Mouse (Mus musculus) MEL (cell line): Measurements from ENCODE around the gene Npm3. TPM values are rescaled to one million over a fixed set of nuclear protein-coding genes. Genes with fewer than 3 reads are reported as not detected.

Experiments used
- DNase-seq: peaks from one replicate; pipeline ENCODE4 v3.0.0; 2011; ENCODE audit warnings: low read depth, low spot score
- H3K27ac ChIP-seq: 2 replicates; pipeline ENCODE4 v1.5.1; 2012; ENCODE audit warnings: low read depth, mild to moderate bottlenecking, control low read depth, low read length, moderate library complexity; ENCODE audit not compliant: control insufficient read depth
- H3K27me3 ChIP-seq, 2 experiments: fragments of 150-350 bp in 1 of 2; sonication (generic) in 1 of 2; 2 replicates each; pipeline ENCODE4 v1.6.1; 2012; ENCODE audit warnings: low read length in 2 of 2, mild to moderate bottlenecking in 2 of 2, improper control_type of control experiment in 1 of 2, moderate library complexity in 1 of 2; ENCODE audit not compliant: insufficient read depth in 2 of 2, control insufficient read depth in 1 of 2
- H3K36me3 ChIP-seq, 2 experiments: 2 replicates each; pipeline ENCODE4 v1.6.1; 2012 to 2014; ENCODE audit warnings: low read length in 2 of 2, improper control_type of control experiment in 1 of 2, inconsistent platforms in 1 of 2, mild to moderate bottlenecking in 1 of 2; ENCODE audit not compliant: insufficient read depth in 2 of 2, control insufficient read depth in 1 of 2
- H3K4me1 ChIP-seq, 2 experiments: fragments of 150-350 bp in 1 of 2; sonication (generic) in 1 of 2; 2 replicates each; pipeline ENCODE4 v1.6.1; 2012; ENCODE audit warnings: low read length in 2 of 2, improper control_type of control experiment in 1 of 2, mild to moderate bottlenecking in 1 of 2; ENCODE audit not compliant: insufficient read depth in 2 of 2, control insufficient read depth in 1 of 2
- H3K4me3 ChIP-seq, 2 experiments: fragments of 150-350 bp in 1 of 2; sonication (generic) in 1 of 2; 2 replicates each; pipeline ENCODE4 v1.5.1; 2012; ENCODE audit warnings: low read depth in 2 of 2, low read length in 2 of 2, mild to moderate bottlenecking in 2 of 2, moderate library complexity in 2 of 2, control low read depth in 1 of 2, improper control_type of control experiment in 1 of 2; ENCODE audit not compliant: control insufficient read depth in 1 of 2, insufficient read depth in 1 of 2
- H3K79me2 ChIP-seq: 2 replicates; pipeline ENCODE4 v1.6.1; 2012; ENCODE audit warnings: mild to moderate bottlenecking, low read length, moderate library complexity; ENCODE audit not compliant: control insufficient read depth, poor library complexity, insufficient read depth
- H3K9ac ChIP-seq: 2 replicates; pipeline ENCODE4 v1.6.1; 2012; ENCODE audit warnings: low read depth, mild to moderate bottlenecking, control low read depth, low read length, moderate library complexity; ENCODE audit not compliant: control insufficient read depth, poor library complexity, severe bottlenecking
- H3K9me3 ChIP-seq: fragments of 150-350 bp; sonication (generic); replicated peaks from 2 replicates; pipeline ENCODE4 v1.6.1; 2012; ENCODE audit warnings: mild to moderate bottlenecking, low read length, improper control_type of control experiment, moderate library complexity; ENCODE audit not compliant: insufficient read depth
- E2F4 ChIP-seq: IDR thresholded peaks from 2 replicates; pipeline ENCODE4 v1.6.1; 2011; ENCODE audit warnings: low read depth, low read length, improper control_type of control experiment, borderline replicate concordance
- ELF1 ChIP-seq: IDR thresholded peaks from 2 replicates; pipeline ENCODE4 v1.6.1; 2014; ENCODE audit warnings: low read depth, mild to moderate bottlenecking, inconsistent platforms, low read length, improper control_type of control experiment, moderate library complexity
- EP300 ChIP-seq, 2 experiments: IDR thresholded peaks; 2 replicates each; pipeline ENCODE4 v1.6.1; 2011; ENCODE audit warnings: improper control_type of control experiment in 2 of 2, low read length in 2 of 2, low read depth in 1 of 2, mild to moderate bottlenecking in 1 of 2
- GABPA ChIP-seq: IDR thresholded peaks from 2 replicates; pipeline ENCODE4 v1.6.1; 2012; ENCODE audit warnings: low read depth, mild to moderate bottlenecking, inconsistent platforms, low read length, improper control_type of control experiment, moderate library complexity
- GATA1 ChIP-seq: IDR thresholded peaks from 2 replicates; pipeline ENCODE4 v1.6.1; 2011; ENCODE audit warnings: low read depth, low read length, improper control_type of control experiment
- HCFC1 ChIP-seq: IDR thresholded peaks from 2 replicates; pipeline ENCODE4 v1.6.1; 2012; ENCODE audit warnings: low read depth, mild to moderate bottlenecking, inconsistent platforms, low read length, improper control_type of control experiment, moderate library complexity
- MAFK ChIP-seq: IDR thresholded peaks from 2 replicates; pipeline ENCODE4 v1.6.1; 2011; ENCODE audit warnings: low read depth, mild to moderate bottlenecking, low read length, improper control_type of control experiment, borderline replicate concordance
- MAX ChIP-seq: IDR thresholded peaks from 2 replicates; pipeline ENCODE4 v1.6.1; 2011; ENCODE audit warnings: low read length, improper control_type of control experiment
- MAZ ChIP-seq: IDR thresholded peaks from 2 replicates; pipeline ENCODE4 v1.6.1; 2012; ENCODE audit warnings: low read depth, mild to moderate bottlenecking, inconsistent platforms, low read length, improper control_type of control experiment
- MEF2A ChIP-seq: IDR thresholded peaks from 2 replicates; pipeline ENCODE4 v1.6.1; 2014; ENCODE audit warnings: low read depth, mild to moderate bottlenecking, inconsistent platforms, low read length, improper control_type of control experiment; ENCODE audit not compliant: poor library complexity, insufficient replicate concordance, severe bottlenecking; ENCODE audit errors: extremely low read depth
- MXI1 ChIP-seq: IDR thresholded peaks from 2 replicates; pipeline ENCODE4 v1.6.1; 2011; ENCODE audit warnings: mild to moderate bottlenecking, low read depth, low read length, improper control_type of control experiment
- MYB ChIP-seq: IDR thresholded peaks from 2 replicates; pipeline ENCODE4 v1.6.1; 2011; ENCODE audit warnings: mild to moderate bottlenecking, low read depth, low read length, improper control_type of control experiment
- MYC ChIP-seq: IDR thresholded peaks from 2 replicates; pipeline ENCODE4 v1.6.1; 2011; ENCODE audit warnings: low read depth, mild to moderate bottlenecking, low read length, improper control_type of control experiment, moderate library complexity
- POLR2A ChIP-seq, 2 experiments: IDR thresholded peaks; 2 replicates each; pipeline ENCODE4 v1.6.1; 2011 to 2012; ENCODE audit warnings: low read length in 2 of 2, mild to moderate bottlenecking in 2 of 2, control low read depth in 1 of 2, improper control_type of control experiment in 1 of 2, low read depth in 1 of 2, moderate library complexity in 1 of 2; ENCODE audit not compliant: control insufficient read depth in 1 of 2, insufficient read depth in 1 of 2, poor library complexity in 1 of 2
- RAD21 ChIP-seq: IDR thresholded peaks from 2 replicates; pipeline ENCODE4 v1.6.1; 2011; ENCODE audit warnings: mild to moderate bottlenecking, low read depth, low read length, improper control_type of control experiment
- SIN3A ChIP-seq: IDR thresholded peaks from 2 replicates; pipeline ENCODE4 v1.6.1; 2012; ENCODE audit warnings: low read length, improper control_type of control experiment, inconsistent platforms
- SMC3 ChIP-seq: IDR thresholded peaks from 2 replicates; pipeline ENCODE4 v1.6.1; 2011; ENCODE audit warnings: low read depth, low read length, improper control_type of control experiment
- TAL1 ChIP-seq: IDR thresholded peaks from 2 replicates; pipeline ENCODE4 v1.6.1; 2012; ENCODE audit warnings: mild to moderate bottlenecking, inconsistent platforms, low read length, moderate library complexity, mixed read lengths
- TBP ChIP-seq: IDR thresholded peaks from 2 replicates; pipeline ENCODE4 v1.8.0; 2011; ENCODE audit warnings: low read depth, low read length, improper control_type of control experiment
- TCF12 ChIP-seq: IDR thresholded peaks from 2 replicates; pipeline ENCODE4 v1.6.1; 2014; ENCODE audit warnings: low read depth, mild to moderate bottlenecking, inconsistent platforms, low read length, improper control_type of control experiment, moderate library complexity
- UBTF ChIP-seq: IDR thresholded peaks from 2 replicates; pipeline ENCODE4 v1.6.1; 2012; ENCODE audit warnings: low read depth, mild to moderate bottlenecking, inconsistent platforms, low read length, improper control_type of control experiment, moderate library complexity, borderline replicate concordance; ENCODE audit not compliant: insufficient read depth
- ZC3H11A ChIP-seq: IDR thresholded peaks from 2 replicates; pipeline ENCODE4 v1.6.1; 2012; ENCODE audit warnings: low read depth, mild to moderate bottlenecking, inconsistent platforms, low read length, improper control_type of control experiment
- ZKSCAN1 ChIP-seq: IDR thresholded peaks from 2 replicates; pipeline ENCODE4 v1.6.1; 2012; ENCODE audit warnings: low read depth, mild to moderate bottlenecking, inconsistent platforms, low read length, improper control_type of control experiment, moderate library complexity
- ZMIZ1 ChIP-seq: IDR thresholded peaks from 2 replicates; pipeline ENCODE4 v1.6.1; 2012; ENCODE audit warnings: low read depth, mild to moderate bottlenecking, inconsistent platforms, low read length, improper control_type of control experiment, moderate library complexity
- polyA plus RNA-seq, 2 experiments: library from polyadenylated mRNA; stranded (reverse) in 1 of 2; unstranded in 1 of 2; fragments of >175 nt in 1 of 2; fragments of >200 nt in 1 of 2; gene quantifications; 2 replicates each; pipeline versions ENCODE4 v1.2.1 to v1.2.4; 2012; ENCODE audit warnings: low replicate concordance in 2 of 2, low read depth in 1 of 2; ENCODE audit not compliant: insufficient read length in 2 of 2, insufficient read depth in 1 of 2, missing spikeins in 1 of 2
- total RNA-seq: library from RNA; depleted of rRNA; stranded (reverse); fragments of 300-350 nt; gene quantifications from 2 replicates; pipeline ENCODE4 v1.2.3, GENCODE M21; 2012

Npm3 gene
- total and polyA plus RNA-seq, 3 experiments: 426 to 602 TPM; not detected in 1

GRCm38 (mm10) chr19:45780350-45780915 lies 31.0 kb upstream of the Npm3 start:
- TF ChIP-seq HCFC1 (0 out of 2 replicates have a peak, but pooled peaks have one; percentile 11), GATA1 (0 out of 2 replicates have a peak, but pooled peaks have one; percentile 9), TBP (0 out of 2 replicates have a peak, but pooled peaks have one; percentile 18), EP300 (IDR thresholded peaks at IDR 0.05; ENCODE audit: low read depth in 1 of 2, low read length in 2 of 2) (0 out of 4 replicates have a peak, but pooled peaks of 1 of the 2 experiments have one; percentile 17), TAL1 (no peak), MXI1 (0 out of 2 replicates have a peak, but pooled peaks have one; percentile 23), MAZ (no peak), ELF1 (no peak)
- H3K4me3 ChIP-seq: no peak overlapping the region
- no peak overlapping the region for H3K9ac ChIP-seq
- peaks cover 36% of the 10 kb centered on the region for H3K79me2 ChIP-seq
- H3K27ac ChIP-seq: no peak overlapping the region
- H3K4me1 ChIP-seq: peaks cover 16 to 23% of the 10 kb centered on the region in 2 experiments
- no peak for DNase-seq
- no peaks in the 10 kb centered on the region for H3K27me3 ChIP-seq
- H3K36me3 ChIP-seq: peaks cover 22 to 25% of the 10 kb centered on the region in 2 experiments
- no peaks in the 10 kb centered on the region for H3K9me3 ChIP-seq

GRCm38 (mm10) chr19:45775486-45775885 lies 26.1 kb upstream of the Npm3 start:
- Histone ChIP-seq H3K9ac (no peak overlapping the region), H3K79me2 (peaks cover 10% of the 10 kb centered on the region), H3K36me3 (peaks cover 2 to 64% of the 10 kb centered on the region in 2 experiments), H3K4me3 (no peak overlapping the region), H3K4me1 (peaks cover under 1 to 6% of the 10 kb centered on the region in 2 experiments; a peak in 3 of 4 replicates), H3K9me3 (no peaks in the 10 kb centered on the region), H3K27ac (no peak overlapping the region), H3K27me3 (no peaks in the 10 kb centered on the region)
- DNase-seq: no peak
- TF ChIP-seq ZC3H11A: no peak
- no peak for TF ChIP-seq SIN3A
- TF ChIP-seq MYB: no peak
- TF ChIP-seq MYC: no peak
- TF ChIP-seq EP300 (IDR thresholded peaks at IDR 0.05; ENCODE audit: low read depth in 1 of 2, low read length in 2 of 2): no peak
- TF ChIP-seq ZKSCAN1: no peak

- Histone ChIP-seq H3K36me3 (peaks cover 0 to 73% of the 10 kb centered on the region in 2 experiments; a peak in 2 of 4 replicates), H3K27ac (no peak overlapping the region), H3K4me3 (no peak overlapping the region), H3K4me1 (no peaks in the 10 kb centered on the region), H3K9ac (no peak overlapping the region), H3K27me3 (no peaks in the 10 kb centered on the region), H3K9me3 (no peaks in the 10 kb centered on the region), H3K79me2 (no peaks in the 10 kb centered on the region)
- no peak for TF ChIP-seq MYC
- no peak for TF ChIP-seq TCF12
- TF ChIP-seq MEF2A: no peak
- TF ChIP-seq SMC3: no peak
- no peak for TF ChIP-seq ZMIZ1
- no peak for TF ChIP-seq GABPA
- TF ChIP-seq MXI1: no peak
- no peak for TF ChIP-seq E2F4
- no peak for TF ChIP-seq POLR2A (IDR thresholded peaks at IDR 0.05; ENCODE audit: control insufficient read depth in 1 of 2, insufficient read depth in 1 of 2, low read depth in 1 of 2, low read length in 2 of 2, poor library complexity in 1 of 2)
- TF ChIP-seq RAD21: no peak
- no peak for TF ChIP-seq UBTF
- no peak for TF ChIP-seq MYB
- no peak for TF ChIP-seq MAX
- TF ChIP-seq MAZ: no peak
- no peak for TF ChIP-seq MAFK
- no peak for DNase-seq
Measured at GRCm38 (mm10) chr19:45771501-45771900, 22.1 kb upstream of the Npm3 start.
